In the genomic region with DNA sequence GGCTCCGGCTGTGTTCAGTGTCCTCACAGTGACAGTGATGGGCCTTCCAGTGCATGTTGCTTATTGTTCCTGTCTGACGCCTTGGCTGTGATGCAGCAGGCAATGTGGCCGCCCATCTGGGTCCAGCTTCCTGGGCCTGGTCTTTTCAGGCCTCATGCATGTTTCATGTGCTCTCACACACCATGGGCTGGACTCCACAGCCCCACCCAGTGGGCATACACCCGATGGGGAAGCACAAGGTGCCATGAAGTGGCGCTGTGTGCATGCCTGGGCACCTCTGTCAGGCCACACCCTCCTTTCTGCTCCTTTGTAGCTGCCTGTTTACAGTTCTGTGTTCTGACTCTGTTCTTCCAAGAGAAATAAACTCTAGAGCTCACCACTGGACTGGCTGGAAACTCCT, we compare ENCODE assay signal across 10 mouse cellular contexts. TPM values are rescaled to one million over a fixed set of nuclear protein-coding genes. Genes with fewer than 3 reads are reported as not detected.
A peak's percentile ranks its signal among the peaks of the same experiment; 100 is the strongest.
DNase-seq lines count a peak whose midpoint lies in the region; ATAC-seq lines count a peak whose summit lies in the region.
"Had no signal": no experiment of that assay in that cellular context is flagged by ENCODE, and none has a peak within 500 bp of the region (broad histone marks: within the 10 kb centered on the region; RNA-seq: fewer than 3 reads in every experiment).

No protein-coding gene starts in this region.

- peak; percentile 51 for ATAC-seq in forebrain, embryonic 15.5 days (replicated peaks)
- no peak for ATAC-seq in forebrain, embryonic 12.5 days (ENCODE audit: low FRiP score)

- no peaks in the 10 kb centered on the region for H3K9me3 ChIP-seq in forebrain, embryonic 15.5 days
- no peaks in the 10 kb centered on the region for H3K9me3 ChIP-seq in forebrain, embryonic 12.5 days
- H3K9me3 ChIP-seq: liver, embryonic 13.5 days; stomach, embryonic 15.5 days had no signal

- no peak overlapping the region for H3K4me2 ChIP-seq in forebrain, embryonic 15.5 days (replicated peaks)
- no peak overlapping the region for H3K4me2 ChIP-seq in forebrain, embryonic 12.5 days
- H3K4me2 ChIP-seq: stomach, embryonic 15.5 days had no signal

- H3K9ac ChIP-seq in forebrain, embryonic 15.5 days (replicated peaks) = no peak overlapping the region
- H3K9ac ChIP-seq in forebrain, embryonic 12.5 days = no peak overlapping the region
- H3K9ac ChIP-seq: stomach, embryonic 15.5 days had no signal

- H3K4me1 ChIP-seq in forebrain, embryonic 15.5 days = 0 out of 2 replicates have a peak, but pooled peaks cover 4% of the 10 kb centered on the region
- H3K4me1 ChIP-seq in forebrain, embryonic 12.5 days = no peaks in the 10 kb centered on the region
- H3K4me1 ChIP-seq: stomach, embryonic 15.5 days had no signal

- intact Hi-C loops in heart, postnatal 36 days (cut with DNase I) = no loop called here

- H3K27ac ChIP-seq in forebrain, embryonic 15.5 days (replicated peaks) = peak overlapping the region; percentile 44
- H3K27ac ChIP-seq in forebrain, embryonic 12.5 days = no peak overlapping the region

- 64% methylated on average over 5 of the region's 5 CpGs for WGBS in forebrain, embryonic 15.5 days
- WGBS in forebrain, embryonic 12.5 days = 69% methylated on average over 5 of the region's 5 CpGs

- no peak overlapping the region for H3K4me3 ChIP-seq in forebrain, embryonic 15.5 days
- H3K4me3 ChIP-seq in forebrain, embryonic 12.5 days (replicated peaks) = no peak overlapping the region
- H3K4me3 ChIP-seq: liver, embryonic 13.5 days; stomach, embryonic 15.5 days had no signal

- peak; percentile 54 for DNase-seq in urinary bladder, adult 2 months (ENCODE audit: low spot score)
- no peak for DNase-seq in urinary bladder, postnatal 10 days (ENCODE audit: low spot score)
- DNase-seq in lung, postnatal 4 days = peak; percentile 62 to 69
- no peak for DNase-seq in Muller cell, postnatal 12 days (ENCODE audit: inconsistent ontology term)
- no peak for DNase-seq in right cerebral cortex, adult 18-20 months
- no peak for DNase-seq in heart, postnatal 36 days
- DNase-seq: liver, embryonic 13.5 days had no signal

- peaks cover 30% of the 10 kb centered on the region for H3K36me3 ChIP-seq in forebrain, embryonic 15.5 days
- H3K36me3 ChIP-seq in forebrain, embryonic 12.5 days (replicated peaks) = peaks cover 70% of the 10 kb centered on the region

- no peaks in the 10 kb centered on the region for H3K27me3 ChIP-seq in forebrain, embryonic 15.5 days
- H3K27me3 ChIP-seq in forebrain, embryonic 12.5 days = no peaks in the 10 kb centered on the region
- H3K27me3 ChIP-seq: liver, embryonic 13.5 days; stomach, embryonic 15.5 days had no signal

RNA-seq across cellular contexts. Expression of gene Hgfac, which starts 8.2 kb away (rescaled TPM):
- polyA plus RNA-seq in forebrain, embryonic 15.5 days (2015; fragmentation: Nextera tagmentation; extraction: Ambion mirVana) = 0.69 and 0.75 TPM in 2 replicates
- polyA plus RNA-seq in forebrain, embryonic 12.5 days (2016; fragmentation: Nextera tagmentation; extraction: Ambion mirVana) = 0.57 and 0.70 TPM in 2 replicates
- polyA plus RNA-seq in urinary bladder, adult 2 months (2012; rRNA removed) = 8.2 and 12.5 TPM in 2 replicates
- under 1 TPM; 0.49 to 0.72 TPM for total RNA-seq in heart, postnatal 36 days (2021)

RNA-seq across cellular contexts. Expression of gene Dok7, which starts 23.5 kb away (rescaled TPM):
- polyA plus RNA-seq in forebrain, embryonic 15.5 days (2015; fragmentation: Nextera tagmentation; extraction: Ambion mirVana) = 7.2 and 7.9 TPM in 2 replicates
- 0.61 and 0.68 TPM in 2 replicates for polyA plus RNA-seq in forebrain, embryonic 12.5 days (2016; fragmentation: Nextera tagmentation; extraction: Ambion mirVana)
- 5.7 and 7.5 TPM in 2 replicates for polyA plus RNA-seq in urinary bladder, adult 2 months (2012; rRNA removed)
- 10 to 100 TPM; 34.4 to 39.4 TPM for total RNA-seq in heart, postnatal 36 days (2021)

Comparison
In these comparisons a context has a peak if more than half of its experiments do, and no peak if none do; other contexts are left out.
1. DNase-seq: peak in urinary bladder, adult 2 months (single experiment) and lung, postnatal 4 days (2 of 2); none in urinary bladder, postnatal 10 days (single experiment), Muller cell, postnatal 12 days (single experiment), right cerebral cortex, adult 18-20 months (single experiment) and heart, postnatal 36 days (0 of 2).